Mouse (Mus musculus): ENCODE data around the gene Cfp. TPM values are rescaled to one million over a fixed set of nuclear protein-coding genes. Genes with fewer than 3 reads are reported as not detected.

Cfp gene
- not detected for polyA plus RNA-seq (2014; fragmentation: Illumina TruSeq; extraction: RNeasy Lipid Tissue Mini Kit (QIAGEN cat#74804); ENCODE audit: low read depth, low replicate concordance)

DNA sequence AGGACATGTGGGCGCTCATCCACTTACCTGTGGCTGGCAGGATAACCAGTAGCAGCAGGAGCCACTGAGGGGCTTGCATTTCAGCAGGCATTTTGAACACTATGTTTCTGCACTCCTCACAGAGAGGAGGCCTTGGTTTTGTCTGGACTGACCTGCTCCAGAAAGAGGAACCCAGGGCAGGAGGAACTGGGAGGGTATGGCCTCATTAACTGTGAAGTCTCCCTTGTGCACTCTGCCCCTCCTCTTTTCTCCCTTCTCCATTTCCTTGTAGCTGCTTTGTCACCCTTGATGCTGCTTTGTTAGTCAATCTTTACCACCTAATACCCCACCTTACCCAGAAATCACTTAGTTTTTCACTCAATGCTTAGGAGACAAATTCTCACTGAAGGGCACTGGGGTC lies at the start of gene Cfp:
Gene Cfp, minus strand, starts transcription at position 192 of the 400 bp plus-strand sequence.

DNA sequence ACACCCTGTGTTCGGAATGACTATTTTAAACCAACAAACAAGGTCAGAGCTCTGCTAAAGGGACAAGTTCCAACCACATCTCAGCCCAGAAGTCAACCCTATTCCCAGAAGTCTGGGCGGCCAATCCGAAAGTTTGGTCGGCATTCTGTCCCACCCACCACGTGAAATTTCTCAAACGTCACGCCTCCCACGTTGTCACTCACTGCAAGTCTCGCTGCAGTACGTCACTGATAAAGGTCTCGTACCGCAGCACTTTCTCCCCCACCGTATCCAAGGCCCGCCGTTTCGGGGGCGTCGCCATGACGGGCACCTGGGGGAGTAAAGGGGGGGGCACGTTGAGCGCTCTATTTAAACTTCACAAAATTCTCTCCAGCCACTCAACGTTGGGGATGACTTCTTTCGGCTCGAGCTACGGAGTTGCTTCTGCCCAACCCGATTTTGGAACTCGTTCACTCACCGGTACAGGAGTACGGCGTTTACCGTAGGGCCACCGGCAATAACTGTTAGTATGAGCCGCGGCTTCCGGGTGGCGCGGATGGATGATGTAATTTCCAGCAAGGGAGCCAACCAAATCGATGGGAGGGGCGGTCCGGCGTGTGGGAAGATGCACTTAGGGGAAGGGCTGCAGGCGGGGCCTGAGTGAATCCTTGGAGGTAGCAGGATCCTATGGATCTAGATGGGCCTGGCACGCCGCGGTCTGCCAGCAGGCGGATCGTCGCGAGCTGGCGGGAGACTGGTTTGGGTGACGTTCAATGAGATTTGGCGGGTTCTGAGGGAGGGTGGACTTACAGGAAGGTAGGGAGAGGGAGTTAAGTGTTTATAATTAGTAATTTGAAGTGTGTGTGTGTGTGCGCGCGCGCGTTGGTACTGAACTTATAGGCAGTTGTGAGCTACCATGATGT lies 30.4 kb upstream of the Cfp start, which contains the start of gene Uxt:
Gene Uxt, minus strand, starts transcription at position 541 of the 902 bp plus-strand sequence.

DNA sequence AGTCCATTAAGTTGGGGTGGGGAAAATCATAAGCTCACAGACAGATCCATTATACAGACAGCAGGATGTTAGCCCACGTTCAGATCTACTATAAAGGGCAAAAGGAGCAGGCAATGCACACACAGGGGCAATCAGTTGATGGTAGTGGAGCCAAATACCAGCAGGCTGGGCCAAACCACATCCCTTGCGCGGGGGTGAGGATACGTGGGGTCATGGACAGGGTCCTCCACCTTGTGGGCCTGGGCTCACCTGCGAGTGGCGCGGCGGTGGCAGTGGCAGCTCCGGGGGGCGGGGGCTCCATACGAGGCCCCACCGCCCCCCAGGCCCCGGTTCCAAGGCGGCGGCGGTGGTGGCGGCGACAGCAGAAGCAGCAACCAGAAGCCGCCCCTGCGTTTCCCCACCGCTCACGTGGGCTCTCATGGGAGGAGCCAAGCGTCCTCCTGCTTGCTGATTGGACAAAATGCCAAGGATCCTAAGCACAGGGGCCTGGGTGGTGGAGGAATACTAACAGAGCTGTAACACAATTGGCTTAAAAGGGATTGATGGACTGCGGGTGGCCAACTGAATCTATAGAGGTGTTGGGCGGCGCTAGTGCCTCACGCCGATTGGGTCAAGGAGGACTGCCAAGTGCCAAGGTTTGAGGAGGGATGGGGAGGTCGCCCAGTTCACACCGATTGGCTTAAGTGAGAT lies 19.0 kb upstream of the Cfp start, which contains the start of gene Elk1:
Gene Elk1, minus strand, starts transcription at position 418 of the 690 bp plus-strand sequence.

DNA sequence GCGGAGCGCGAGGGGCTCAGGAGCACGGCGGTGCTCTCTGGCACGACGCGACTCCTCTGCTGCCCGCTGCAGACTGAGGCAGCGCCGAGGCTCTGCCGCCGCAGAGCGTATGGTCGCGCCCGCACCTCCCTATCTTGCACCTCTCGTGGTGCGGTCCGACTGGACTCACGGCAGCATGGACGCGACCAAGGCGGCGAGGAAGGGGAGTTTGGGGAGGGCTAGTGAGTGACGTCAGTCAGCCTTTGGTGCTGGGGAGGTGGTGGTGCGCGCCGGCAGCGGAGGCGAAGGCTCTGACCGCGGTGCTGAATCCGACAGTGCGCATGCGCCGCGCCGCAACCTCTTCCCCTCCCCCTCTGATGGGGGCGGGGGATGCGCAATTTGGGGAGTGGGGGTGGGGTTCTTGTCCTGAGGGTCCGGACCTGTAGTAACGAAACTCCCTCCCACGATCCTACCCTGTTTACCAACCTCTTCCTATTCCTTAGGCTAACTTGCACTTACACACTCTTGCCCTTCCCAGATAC lies 10.5 kb downstream of the Cfp start, which contains the start of gene Syn1:
Gene Syn1, minus strand, starts transcription at position 161 of the 521 bp plus-strand sequence.

Other genes with a start within 250 kb of the Cfp start
- 38.8 TPM for gene Cdk16, start 243.6 kb downstream of the Cfp start, polyA plus RNA-seq (2014; fragmentation: Illumina TruSeq; extraction: RNeasy Lipid Tissue Mini Kit (QIAGEN cat#74804); ENCODE audit: low read depth, low replicate concordance)
- gene Usp11, start 227.6 kb downstream of the Cfp start, polyA plus RNA-seq (2014; fragmentation: Illumina TruSeq; extraction: RNeasy Lipid Tissue Mini Kit (QIAGEN cat#74804); ENCODE audit: low read depth, low replicate concordance), result 11.5 TPM
- 136 TPM for gene Araf, start 133.7 kb downstream of the Cfp start, polyA plus RNA-seq (2014; fragmentation: Illumina TruSeq; extraction: RNeasy Lipid Tissue Mini Kit (QIAGEN cat#74804); ENCODE audit: low read depth, low replicate concordance)
- 7.8 TPM for gene Timp1, start 61.4 kb downstream of the Cfp start, polyA plus RNA-seq (2014; fragmentation: Illumina TruSeq; extraction: RNeasy Lipid Tissue Mini Kit (QIAGEN cat#74804); ENCODE audit: low read depth, low replicate concordance)
- gene Syn1, start 10.6 kb downstream of the Cfp start, polyA plus RNA-seq (2014; fragmentation: Illumina TruSeq; extraction: RNeasy Lipid Tissue Mini Kit (QIAGEN cat#74804); ENCODE audit: low read depth, low replicate concordance), result 12.4 TPM
- gene Elk1, start 19.1 kb upstream of the Cfp start, polyA plus RNA-seq (2014; fragmentation: Illumina TruSeq; extraction: RNeasy Lipid Tissue Mini Kit (QIAGEN cat#74804); ENCODE audit: low read depth, low replicate concordance), result 16.3 TPM
- 28.1 TPM for gene Uxt, start 30.5 kb upstream of the Cfp start, polyA plus RNA-seq (2014; fragmentation: Illumina TruSeq; extraction: RNeasy Lipid Tissue Mini Kit (QIAGEN cat#74804); ENCODE audit: low read depth, low replicate concordance)
- gene Zfp182, start 130.8 kb upstream of the Cfp start, polyA plus RNA-seq (2014; fragmentation: Illumina TruSeq; extraction: RNeasy Lipid Tissue Mini Kit (QIAGEN cat#74804); ENCODE audit: low read depth, low replicate concordance), result 30.4 TPM
- gene Spaca5, start 136.9 kb upstream of the Cfp start, polyA plus RNA-seq (2014; fragmentation: Illumina TruSeq; extraction: RNeasy Lipid Tissue Mini Kit (QIAGEN cat#74804); ENCODE audit: low read depth, low replicate concordance), result not detected
- 4.8 TPM for gene Zfp300, start 158.0 kb upstream of the Cfp start, polyA plus RNA-seq (2014; fragmentation: Illumina TruSeq; extraction: RNeasy Lipid Tissue Mini Kit (QIAGEN cat#74804); ENCODE audit: low read depth, low replicate concordance)
- gene Ssxa1, start 184.3 kb upstream of the Cfp start, polyA plus RNA-seq (2014; fragmentation: Illumina TruSeq; extraction: RNeasy Lipid Tissue Mini Kit (QIAGEN cat#74804); ENCODE audit: low read depth, low replicate concordance), result not detected
- gene Gm21876, start 244.1 kb upstream of the Cfp start, polyA plus RNA-seq (2014; fragmentation: Illumina TruSeq; extraction: RNeasy Lipid Tissue Mini Kit (QIAGEN cat#74804); ENCODE audit: low read depth, low replicate concordance), result not detected

Measured in adrenal gland, adult 10 weeks (tissue).